Mouse (Mus musculus) stomach, postnatal 0 days (tissue): ENCODE data around the gene Tshr. TPM values are rescaled to one million over a fixed set of nuclear protein-coding genes. Genes with fewer than 3 reads are reported as not detected.

Source experiments
- ATAC-seq: fragments of 200-750 bp; cut with Nextera tagmentation; 2 replicates; pipeline ENCODE4 v1.8.0; 2017; ENCODE audit not compliant: low FRiP score, low TSS enrichment
- DNase-seq: peaks from one replicate; pipeline ENCODE4 v3.0.0-alpha.2; 2016; ENCODE audit warnings: low spot score
- H3K27ac ChIP-seq: fragments of 300-500 bp; sonication (generic); replicated peaks from 2 replicates; pipeline ENCODE4 v1.5.1; 2014; ENCODE audit warnings: mild to moderate bottlenecking, control low read depth
- H3K27me3 ChIP-seq: fragments of 300-500 bp; sonication (generic); 2 replicates; pipeline ENCODE4 v1.6.1; 2014; ENCODE audit warnings: low read length; ENCODE audit not compliant: control insufficient read depth, insufficient read depth
- H3K36me3 ChIP-seq: fragments of 300-500 bp; sonication (generic); 2 replicates; pipeline ENCODE4 v1.6.1; 2014; ENCODE audit warnings: low read length, mixed read lengths; ENCODE audit not compliant: control insufficient read depth, insufficient read depth
- H3K4me1 ChIP-seq: fragments of 300-500 bp; sonication (generic); replicated peaks from 2 replicates; pipeline ENCODE4 v1.6.1; 2014; ENCODE audit warnings: antibody characterized with exemption; ENCODE audit not compliant: control insufficient read depth, insufficient read depth
- H3K4me2 ChIP-seq: fragments of 300-500 bp; sonication (generic); replicated peaks from 2 replicates; pipeline ENCODE4 v1.6.1; 2014; ENCODE audit warnings: low read depth, mild to moderate bottlenecking, control low read depth, moderate library complexity
- H3K4me3 ChIP-seq: fragments of 300-500 bp; sonication (generic); 2 replicates; pipeline ENCODE4 v1.5.1; 2014; ENCODE audit warnings: low read depth, low read length, control low read depth
- H3K9ac ChIP-seq: fragments of 300-500 bp; sonication (generic); 2 replicates; pipeline ENCODE4 v1.6.1; 2014; ENCODE audit warnings: mild to moderate bottlenecking, low read length, control low read depth, mixed read lengths
- H3K9me3 ChIP-seq: fragments of 300-500 bp; sonication (generic); 2 replicates; pipeline ENCODE4 v1.6.1; 2016; ENCODE audit warnings: low read length; ENCODE audit not compliant: control insufficient read depth
- CTCF ChIP-seq: IDR thresholded peaks from 2 replicates; pipeline ENCODE4 v1.5.1; 2016; ENCODE audit warnings: antibody characterized with exemption, low read depth, mild to moderate bottlenecking, moderate library complexity
- EP300 ChIP-seq: optimal IDR thresholded peaks from 2 replicates; pipeline ENCODE3; 2016; ENCODE audit warnings: antibody characterized with exemption
- WGBS: fragments of 180-500 bp; shearing (Covaris S2); extraction: QIAGEN DNeasy Blood & Tissue Kit; methylation state at CpG from one replicate; pipeline ENCODE4 v1.1.7; 2014; 5-methylcytosine and 5-hydroxymethylcytosine counted together
- polyA plus RNA-seq: library from polyadenylated mRNA; unstranded; fragments of >200 nt; fragmentation: Nextera tagmentation; extraction: Ambion mirVana; gene quantifications from 2 replicates; pipeline ENCODE4 v1.2.1, GENCODE M21; 2015

The Tshr gene
- polyA plus RNA-seq, 1 experiment from 2014 or later, result 0.32 TPM

GRCm38 (mm10) chr12:91418791-91419190, 34.4 kb downstream of the Tshr start:
- no peaks in the 10 kb centered on the region for H3K4me1 ChIP-seq
- ATAC-seq (no peak), DNase-seq (peak; percentile 62)
- TF ChIP-seq CTCF (peak; percentile 79), EP300 (no peak)
- WGBS, result 53% methylated on average over 7 of the region's 7 CpGs
- no peak overlapping the region for H3K4me2 ChIP-seq
- no peak overlapping the region for H3K27ac ChIP-seq
- H3K27me3 ChIP-seq, result no peaks in the 10 kb centered on the region
- no peaks in the 10 kb centered on the region for H3K36me3 ChIP-seq
- H3K9me3 ChIP-seq, result no peaks in the 10 kb centered on the region
- no peak overlapping the region for H3K9ac ChIP-seq
- no peak overlapping the region for H3K4me3 ChIP-seq

GRCm38 (mm10) chr12:91421272-91421671, 36.9 kb downstream of the Tshr start:
- WGBS, result 39% methylated on average over 9 of the region's 9 CpGs
- TF ChIP-seq CTCF (no peak), EP300 (no peak)
- ATAC-seq (no peak), DNase-seq (no peak)
- Histone ChIP-seq H3K36me3 (no peaks in the 10 kb centered on the region), H3K27me3 (no peaks in the 10 kb centered on the region), H3K4me2 (no peak overlapping the region), H3K9ac (no peak overlapping the region), H3K4me3 (no peak overlapping the region), H3K9me3 (no peaks in the 10 kb centered on the region), H3K27ac (no peak overlapping the region), H3K4me1 (no peaks in the 10 kb centered on the region)

- ATAC-seq, result peak; percentile 75
- Histone ChIP-seq H3K4me2 (0 out of 2 replicates have a peak overlapping the region, but pooled peaks have one; percentile 23), H3K36me3 (no peaks in the 10 kb centered on the region), H3K27me3 (no peaks in the 10 kb centered on the region), H3K9ac (no peak overlapping the region), H3K4me3 (no peak overlapping the region), H3K27ac (no peak overlapping the region), H3K4me1 (no peaks in the 10 kb centered on the region), H3K9me3 (no peaks in the 10 kb centered on the region)
- peak; percentile 61 for DNase-seq
- 57% methylated on average over 11 of the region's 11 CpGs for WGBS
- TF ChIP-seq CTCF (peak; percentile 81), EP300 (no peak)
Measured at GRCm38 (mm10) chr12:91423125-91423820, 38.9 kb downstream of the Tshr start.

GRCm38 (mm10) chr12:91426499-91426898, 42.1 kb downstream of the Tshr start:
- ATAC-seq (no peak), DNase-seq (no peak)
- H3K4me1 ChIP-seq, result no peaks in the 10 kb centered on the region
- TF ChIP-seq EP300, result no peak
- TF ChIP-seq CTCF, result no peak
- H3K9ac ChIP-seq, result no peak overlapping the region
- H3K27ac ChIP-seq, result no peak overlapping the region
- no peak overlapping the region for H3K4me3 ChIP-seq
- 35% methylated on average over 4 of the region's 4 CpGs for WGBS
- H3K36me3 ChIP-seq, result no peaks in the 10 kb centered on the region
- no peaks in the 10 kb centered on the region for H3K27me3 ChIP-seq
- H3K9me3 ChIP-seq, result no peaks in the 10 kb centered on the region
- H3K4me2 ChIP-seq, result no peak overlapping the region

GRCm38 (mm10) chr12:91427129-91427528, 42.8 kb downstream of the Tshr start:
- 55% methylated on average over 2 of the region's 2 CpGs for WGBS
- Histone ChIP-seq H3K4me1 (no peaks in the 10 kb centered on the region), H3K27ac (no peak overlapping the region), H3K9me3 (no peaks in the 10 kb centered on the region), H3K4me2 (no peak overlapping the region), H3K4me3 (no peak overlapping the region), H3K36me3 (no peaks in the 10 kb centered on the region), H3K9ac (no peak overlapping the region), H3K27me3 (no peaks in the 10 kb centered on the region)
- DNase-seq, result no peak
- TF ChIP-seq EP300 (no peak), CTCF (no peak)
- ATAC-seq, result no peak

- Histone ChIP-seq H3K4me3 (no peak overlapping the region), H3K9ac (no peak overlapping the region), H3K27ac (no peak overlapping the region), H3K27me3 (no peaks in the 10 kb centered on the region), H3K9me3 (no peaks in the 10 kb centered on the region), H3K4me2 (no peak overlapping the region), H3K36me3 (no peaks in the 10 kb centered on the region), H3K4me1 (no peaks in the 10 kb centered on the region)
- no peak for TF ChIP-seq EP300
- no peak for TF ChIP-seq CTCF
- ATAC-seq, result no peak
- no peak for DNase-seq
- 89% methylated on average over 13 of the region's 13 CpGs for WGBS
Measured at GRCm38 (mm10) chr12:91482195-91482733, 97.9 kb downstream of the Tshr start.
